Mouse (Mus musculus): ENCODE results near the gene Kcnk18.

GRCm38 (mm10) chr19:59171871-59172245, 47.2 kb upstream of the Kcnk18 start:
- no peak for TF ChIP-seq CTCF (IDR thresholded peaks at IDR 0.05; ENCODE audit: insufficient read depth, low read length)
- TF ChIP-seq POLR2A (IDR thresholded peaks at IDR 0.05; ENCODE audit: borderline replicate concordance, extremely low read depth, low read depth, low read length) = no peak

Data from lung, adult 2 months (tissue).